Mouse (Mus musculus) granulocyte monocyte progenitor cell, adult 5-6 weeks (primary cell): ENCODE measurements around the gene Ankrd23. TPM values are rescaled to one million over a fixed set of nuclear protein-coding genes. Genes with fewer than 3 reads are reported as not detected.

Experiments
- total RNA-seq, 2 experiments: library from RNA; stranded (forward) in 1 of 2; stranded (reverse) in 1 of 2; fragments of 200-712, 200-1000 nt in 1 of 2; fragments of >200 nt in 1 of 2; fragmentation: Nextera tagmentation in 1 of 2; gene quantifications; 2 replicates each; pipeline ENCODE4 v1.2.3; 2014 to 2017

Gene Ankrd23
- total RNA-seq, 2 experiments from 2014 or later, result 5.8 to 7.0 TPM

Other genes starting within 250 kb of the Ankrd23 start
- gene Arid5a, start 229.2 kb downstream of the Ankrd23 start, total RNA-seq (2014; fragmentation: Nextera tagmentation), result 36.0 and 42.2 TPM in 2 replicates
- 33.7 and 33.9 TPM in 2 replicates for gene Arid5a, start 229.2 kb downstream of the Ankrd23 start, total RNA-seq (2017)
- gene Kansl3, start 167.7 kb downstream of the Ankrd23 start, total RNA-seq (2014; fragmentation: Nextera tagmentation), result 37.2 and 57.8 TPM in 2 replicates
- 36.9 and 40.2 TPM in 2 replicates for gene Kansl3, start 167.7 kb downstream of the Ankrd23 start, total RNA-seq (2017)
- not detected in 2 replicates for gene Fer1l5, start 164.6 kb downstream of the Ankrd23 start, total RNA-seq (2014; fragmentation: Nextera tagmentation)
- 0.77 TPM in 1 of 2 replicates, not detected in the other for gene Fer1l5, start 164.6 kb downstream of the Ankrd23 start, total RNA-seq (2017)
- gene Lman2l, start 91.6 kb downstream of the Ankrd23 start, total RNA-seq (2014; fragmentation: Nextera tagmentation), result 21.0 and 25.0 TPM in 2 replicates
- 5.9 and 6.3 TPM in 2 replicates for gene Lman2l, start 91.6 kb downstream of the Ankrd23 start, total RNA-seq (2017)
- gene Cnnm4, start 65.3 kb downstream of the Ankrd23 start, total RNA-seq (2014; fragmentation: Nextera tagmentation), result 7.6 and 14.1 TPM in 2 replicates
- 4.4 and 6.1 TPM in 2 replicates for gene Cnnm4, start 65.3 kb downstream of the Ankrd23 start, total RNA-seq (2017)
- gene Cnnm3, start 25.0 kb downstream of the Ankrd23 start, total RNA-seq (2014; fragmentation: Nextera tagmentation), result 14.7 and 28.8 TPM in 2 replicates
- gene Cnnm3, start 25.0 kb downstream of the Ankrd23 start, total RNA-seq (2017), result 9.3 and 14.4 TPM in 2 replicates
- gene Gm42417, start 2.5 kb upstream of the Ankrd23 start, total RNA-seq (2014; fragmentation: Nextera tagmentation), result not detected in 2 replicates
- 0.93 TPM in 1 of 2 replicates, not detected in the other for gene Gm42417, start 2.5 kb upstream of the Ankrd23 start, total RNA-seq (2017)
- 4.9 and 6.5 TPM in 2 replicates for gene Ankrd39, start 10.6 kb upstream of the Ankrd23 start, total RNA-seq (2014; fragmentation: Nextera tagmentation)
- 3.1 and 7.2 TPM in 2 replicates for gene Ankrd39, start 10.6 kb upstream of the Ankrd23 start, total RNA-seq (2017)
- 2.0 and 2.3 TPM in 2 replicates for gene Sema4c, start 21.5 kb upstream of the Ankrd23 start, total RNA-seq (2014; fragmentation: Nextera tagmentation)
- gene Sema4c, start 21.5 kb upstream of the Ankrd23 start, total RNA-seq (2017), result 1.9 and 2.1 TPM in 2 replicates
- gene Fam178b, start 146.3 kb upstream of the Ankrd23 start, total RNA-seq (2014; fragmentation: Nextera tagmentation), result 3.6 TPM in 1 of 2 replicates, not detected in the other
- not detected in 2 replicates for gene Fam178b, start 146.3 kb upstream of the Ankrd23 start, total RNA-seq (2017)
- 609 and 614 TPM in 2 replicates for gene Cox5b, start 154.6 kb upstream of the Ankrd23 start, total RNA-seq (2014; fragmentation: Nextera tagmentation)
- gene Cox5b, start 154.6 kb upstream of the Ankrd23 start, total RNA-seq (2017), result 494 and 585 TPM in 2 replicates
- gene 4933424G06Rik, start 173.3 kb upstream of the Ankrd23 start, total RNA-seq (2014; fragmentation: Nextera tagmentation), result not detected in 2 replicates
- gene 4933424G06Rik, start 173.3 kb upstream of the Ankrd23 start, total RNA-seq (2017), result not detected in 2 replicates
- 34.3 and 59.5 TPM in 2 replicates for gene Actr1b, start 177.5 kb upstream of the Ankrd23 start, total RNA-seq (2014; fragmentation: Nextera tagmentation)
- gene Actr1b, start 177.5 kb upstream of the Ankrd23 start, total RNA-seq (2017), result 30.8 and 37.7 TPM in 2 replicates
- not detected in 2 replicates for gene Zap70, start 224.9 kb upstream of the Ankrd23 start, total RNA-seq (2014; fragmentation: Nextera tagmentation)
- gene Zap70, start 224.9 kb upstream of the Ankrd23 start, total RNA-seq (2017), result 0.13 TPM in 1 of 2 replicates, not detected in the other